Mouse (Mus musculus) B cell, adult 2 months (primary cell): ENCODE results near the gene Gm11213.

Experiments used
- DNase-seq, 2 experiments: peaks; one replicate each; pipeline ENCODE4 v3.0.0; 2022

Gm11213 gene

DNA sequence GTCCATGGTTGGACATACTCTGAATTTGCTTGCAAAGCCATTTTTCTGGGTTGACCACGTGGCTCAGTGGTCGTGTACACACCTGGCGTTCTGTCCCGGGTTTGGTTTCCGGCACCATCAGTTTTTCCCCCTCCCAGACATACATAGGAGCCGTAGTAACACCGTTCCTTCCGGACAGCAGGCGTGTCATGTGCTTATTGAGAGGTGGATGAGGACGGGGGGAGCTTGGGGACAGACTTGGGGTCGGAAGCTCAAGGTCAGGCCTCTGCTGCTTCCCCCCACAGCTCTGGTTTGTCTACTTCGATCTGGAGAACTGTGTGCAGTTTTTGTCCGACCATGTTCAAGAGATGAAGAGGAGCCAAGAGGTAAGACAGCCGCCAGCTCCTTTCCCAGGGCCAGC, 25.4 kb downstream of the Gm11213 start:
- no peak for DNase-seq

DNA sequence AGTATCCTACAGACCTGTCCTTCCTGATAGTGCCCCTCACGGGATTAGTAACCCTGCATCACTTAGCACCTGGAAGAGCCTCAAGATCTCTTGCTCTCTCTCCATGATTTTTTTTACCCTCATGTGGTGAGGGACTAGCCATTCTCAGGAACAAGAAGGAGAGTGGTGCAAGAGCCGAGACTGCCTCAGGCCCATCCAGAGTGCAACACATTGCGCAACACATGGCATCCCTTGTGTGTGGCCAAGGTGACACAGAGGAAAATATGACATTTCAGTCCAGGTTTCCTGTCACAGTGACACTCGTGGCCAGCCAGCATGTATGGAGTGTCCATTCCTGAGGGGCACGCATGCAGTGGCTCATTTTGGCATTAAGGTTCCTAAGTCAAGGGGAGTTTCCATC, 32.4 kb downstream of the Gm11213 start:
- DNase-seq, result no peak

DNA sequence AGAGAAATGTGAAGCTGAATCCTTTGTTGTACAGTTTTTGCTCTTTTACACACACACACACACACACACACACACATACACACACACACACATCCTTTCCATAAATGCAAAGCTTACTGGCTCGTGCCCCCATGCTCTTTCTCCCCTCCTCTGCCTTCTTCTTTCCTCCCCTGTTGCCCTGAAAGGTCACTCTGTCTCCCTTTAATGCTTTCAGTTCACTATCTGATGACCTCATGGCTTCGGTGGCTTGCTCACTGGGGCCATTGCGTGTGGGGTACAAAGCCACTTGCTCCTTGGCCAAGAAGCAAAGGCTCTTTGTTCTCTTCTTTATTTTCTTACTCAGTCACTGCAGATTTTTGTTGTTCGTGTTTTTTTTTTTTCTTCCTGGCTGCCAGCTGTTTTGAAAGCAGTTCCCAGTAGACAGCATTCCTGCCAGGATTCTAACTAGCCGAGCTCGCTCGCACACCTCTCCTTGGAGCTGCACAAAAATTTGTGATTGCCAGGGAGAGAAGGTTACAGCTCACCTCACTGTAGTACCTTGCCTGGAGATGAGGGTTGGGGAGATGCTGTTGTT, 34.8 kb downstream of the Gm11213 start:
- DNase-seq, result no peak

DNA sequence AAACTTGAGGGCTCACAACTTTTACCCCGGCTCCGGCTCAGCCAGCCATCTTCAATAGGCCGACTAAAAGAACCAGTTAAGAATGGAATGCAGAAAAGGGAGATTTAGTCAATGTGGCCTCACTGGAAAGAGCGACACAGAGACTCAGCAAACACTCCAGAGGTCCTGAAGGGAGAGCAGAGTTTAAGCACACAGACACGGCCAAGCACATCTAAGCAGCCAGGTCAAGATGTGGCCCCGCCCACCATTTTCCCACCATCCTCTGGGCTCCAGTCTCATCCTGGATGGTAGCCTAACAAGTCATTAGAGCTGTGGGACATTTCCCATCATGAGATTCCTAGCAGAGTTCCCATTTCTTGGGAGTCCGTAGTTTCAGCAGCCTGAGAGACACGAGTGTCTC, 35.7 kb downstream of the Gm11213 start:
- DNase-seq, result no peak

DNA sequence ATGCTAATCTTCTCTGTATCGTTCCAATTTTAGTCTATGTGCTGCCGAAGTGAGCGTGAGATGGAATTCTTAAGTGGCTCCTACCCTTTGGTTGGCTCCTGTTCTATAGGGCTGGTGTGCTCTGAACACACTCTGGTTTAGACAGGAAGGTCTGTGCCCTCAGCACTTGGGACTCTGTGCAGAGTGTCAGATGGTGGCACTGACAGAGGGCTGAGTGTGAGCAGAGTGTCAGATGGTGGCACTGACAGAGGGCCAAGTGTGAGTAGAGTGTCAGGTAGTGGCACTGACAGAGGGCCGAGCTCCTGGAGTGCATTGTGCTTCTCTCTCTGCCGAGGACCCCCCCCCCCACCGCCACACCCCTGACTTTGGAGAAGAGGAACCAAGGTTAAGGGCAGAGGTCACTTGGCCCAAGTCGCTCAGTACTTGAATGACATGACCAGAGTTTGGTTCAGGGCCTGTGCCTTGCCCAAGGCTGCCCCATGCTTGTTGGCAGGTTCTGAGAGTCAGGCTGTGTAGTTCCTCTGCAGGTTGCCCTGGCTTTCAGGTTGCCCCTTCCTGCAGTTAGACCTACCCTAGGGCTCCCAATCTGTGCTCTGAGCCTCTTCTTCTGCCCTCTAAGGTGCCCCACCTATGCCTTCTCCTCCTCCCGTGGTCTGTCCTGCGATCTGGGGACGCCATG, 37.2 kb downstream of the Gm11213 start:
- DNase-seq, result no peak

DNA sequence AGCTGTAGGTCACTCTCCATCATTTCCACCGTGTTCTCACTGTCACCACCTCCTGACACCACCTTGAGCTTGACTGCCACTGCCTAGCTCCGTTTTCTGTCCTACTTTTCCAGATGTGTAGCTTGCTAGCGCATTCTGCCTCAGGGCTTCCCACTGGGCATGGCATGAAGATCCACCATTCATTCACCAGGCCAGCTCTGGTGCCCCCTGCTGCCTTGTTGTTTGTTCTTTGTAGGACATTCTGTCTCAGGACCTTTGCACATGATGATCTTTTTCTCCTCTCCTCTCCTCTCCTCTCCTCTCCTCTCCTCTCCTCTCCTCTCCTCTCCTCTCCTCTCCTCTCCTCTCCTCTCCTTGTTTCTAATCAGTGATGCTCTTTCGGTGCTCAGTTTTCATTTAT, 42.3 kb downstream of the Gm11213 start:
- DNase-seq, result peak in 1 of 2 experiments; percentile 26

DNA sequence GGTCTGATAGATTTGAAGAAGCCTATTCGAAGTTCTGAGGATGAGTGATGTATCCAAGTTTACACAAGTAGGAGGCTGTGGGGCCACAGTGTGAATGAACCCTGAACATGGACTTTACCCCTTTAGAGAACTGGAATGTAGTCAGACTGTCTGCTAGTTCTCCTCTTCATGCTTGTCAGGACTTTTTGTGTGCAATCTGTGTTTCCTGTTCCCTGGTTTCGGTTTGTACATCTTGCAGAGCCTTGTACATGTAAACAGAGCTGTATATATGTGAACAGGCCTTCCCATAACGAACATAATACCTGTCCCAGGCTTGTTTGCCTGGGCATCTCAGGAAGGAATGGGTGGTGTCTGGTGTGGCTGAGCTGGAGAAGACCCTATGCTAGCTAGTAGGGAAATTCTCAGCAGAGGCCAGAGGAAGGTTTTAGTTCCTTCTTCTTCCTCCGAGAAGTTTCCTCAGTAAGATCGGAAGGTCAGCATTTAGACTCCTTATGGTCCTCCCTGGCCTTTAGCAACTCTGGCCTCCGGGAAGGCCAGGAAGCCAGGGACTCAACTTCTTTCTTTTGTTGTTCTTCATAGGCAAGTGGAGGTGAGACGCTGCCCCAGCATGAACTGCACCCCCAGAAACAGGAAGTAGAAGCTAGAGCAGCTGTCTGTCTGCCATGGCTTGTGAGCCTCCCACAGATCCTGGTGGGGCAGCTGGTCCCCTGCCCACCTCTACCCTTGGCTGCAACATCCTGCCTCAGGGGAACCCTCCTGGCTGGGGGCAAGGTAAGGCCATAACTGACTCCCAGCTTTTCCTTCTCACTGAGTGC, 43.0 kb downstream of the Gm11213 start:
- DNase-seq, result peak; percentile 64 to 67

DNA sequence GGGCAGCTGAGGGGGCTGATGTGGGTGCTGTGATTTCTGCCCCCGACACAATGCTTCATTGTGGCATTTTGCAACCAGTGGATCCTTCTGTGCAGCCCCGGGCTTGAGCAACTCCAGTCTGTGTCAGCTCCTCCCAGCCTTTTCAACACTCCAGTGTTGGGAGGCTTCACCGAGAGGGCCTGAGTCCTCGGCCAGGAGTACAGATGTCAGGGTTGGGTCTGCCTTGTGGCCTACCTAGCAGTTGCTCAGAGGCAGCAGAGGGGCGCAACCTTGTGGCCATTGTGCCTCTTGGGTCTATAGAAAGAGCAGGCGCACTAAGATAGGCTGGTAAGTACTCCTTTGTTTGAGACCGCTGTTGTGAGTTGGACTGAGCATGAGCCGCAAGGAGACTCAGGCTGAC, 45.0 kb downstream of the Gm11213 start:
- peak; percentile 15 to 17 for DNase-seq

DNA sequence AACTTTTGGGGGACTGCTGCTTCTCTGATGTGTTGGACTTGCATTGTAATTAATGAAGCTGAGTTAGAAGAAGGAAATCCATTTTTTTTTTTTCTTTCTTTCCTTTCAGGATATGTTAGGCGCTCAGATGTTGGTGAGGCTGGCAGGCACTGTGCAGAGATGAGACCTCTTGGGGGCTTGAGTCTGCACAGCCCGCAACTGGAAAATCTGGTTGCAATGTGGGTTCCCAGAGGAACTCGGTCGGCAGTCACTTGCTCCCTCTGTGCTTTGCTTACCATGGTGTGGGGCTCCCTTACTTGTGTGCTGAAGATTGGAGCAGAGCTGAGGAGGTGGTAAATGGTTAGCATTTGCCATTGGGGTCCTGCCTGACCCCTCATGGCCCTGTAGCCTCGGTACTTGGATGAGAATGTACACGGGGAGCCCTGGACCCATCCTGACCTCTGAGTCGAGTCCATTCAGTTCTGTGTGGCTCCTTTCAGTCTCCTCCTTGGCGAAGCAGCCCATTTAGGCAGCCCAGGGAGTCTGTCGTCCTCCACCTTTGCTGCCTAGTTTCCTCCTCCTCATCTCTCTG, 45.8 kb downstream of the Gm11213 start:
- DNase-seq, result peak; percentile 13 to 14

DNA sequence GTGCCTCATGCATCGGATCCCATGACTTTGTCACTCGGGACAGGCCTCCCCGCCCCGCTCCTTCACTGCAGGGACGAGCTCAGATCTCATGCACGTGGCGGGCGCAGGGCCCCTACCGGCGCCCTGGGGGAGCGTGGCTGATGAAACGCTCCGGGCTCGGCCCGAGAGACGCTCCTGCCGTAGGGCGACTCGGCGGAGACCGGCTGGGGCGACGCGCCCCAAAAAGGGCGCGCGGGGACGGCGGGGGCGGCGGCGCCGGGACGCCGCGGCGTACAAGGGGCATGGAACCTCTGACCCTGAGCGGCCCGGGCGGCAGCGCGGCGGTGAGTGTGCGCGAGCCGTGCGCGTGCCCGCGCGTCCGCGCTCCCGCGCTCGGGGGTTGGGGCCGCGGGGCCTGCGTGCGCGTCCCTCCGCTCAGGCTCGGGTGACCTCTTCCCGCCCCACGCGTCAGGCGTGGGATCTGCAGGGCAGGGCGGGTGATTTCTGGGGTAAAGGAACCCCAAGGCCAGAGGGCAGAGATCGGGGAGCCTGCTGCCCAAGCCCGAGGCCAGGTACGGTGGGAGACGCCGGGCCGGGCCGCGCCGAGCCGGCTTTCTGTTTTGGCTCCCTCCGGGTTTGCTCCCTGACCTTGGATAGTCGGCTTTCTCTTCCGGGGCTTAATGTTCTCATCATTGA, 46.5 kb downstream of the Gm11213 start, which contains the start of gene Tmem268:
TSS of gene Tmem268 (plus strand) at position 375 of the 675 bp plus-strand sequence.
- DNase-seq, result peak; percentile 80 to 87

DNA sequence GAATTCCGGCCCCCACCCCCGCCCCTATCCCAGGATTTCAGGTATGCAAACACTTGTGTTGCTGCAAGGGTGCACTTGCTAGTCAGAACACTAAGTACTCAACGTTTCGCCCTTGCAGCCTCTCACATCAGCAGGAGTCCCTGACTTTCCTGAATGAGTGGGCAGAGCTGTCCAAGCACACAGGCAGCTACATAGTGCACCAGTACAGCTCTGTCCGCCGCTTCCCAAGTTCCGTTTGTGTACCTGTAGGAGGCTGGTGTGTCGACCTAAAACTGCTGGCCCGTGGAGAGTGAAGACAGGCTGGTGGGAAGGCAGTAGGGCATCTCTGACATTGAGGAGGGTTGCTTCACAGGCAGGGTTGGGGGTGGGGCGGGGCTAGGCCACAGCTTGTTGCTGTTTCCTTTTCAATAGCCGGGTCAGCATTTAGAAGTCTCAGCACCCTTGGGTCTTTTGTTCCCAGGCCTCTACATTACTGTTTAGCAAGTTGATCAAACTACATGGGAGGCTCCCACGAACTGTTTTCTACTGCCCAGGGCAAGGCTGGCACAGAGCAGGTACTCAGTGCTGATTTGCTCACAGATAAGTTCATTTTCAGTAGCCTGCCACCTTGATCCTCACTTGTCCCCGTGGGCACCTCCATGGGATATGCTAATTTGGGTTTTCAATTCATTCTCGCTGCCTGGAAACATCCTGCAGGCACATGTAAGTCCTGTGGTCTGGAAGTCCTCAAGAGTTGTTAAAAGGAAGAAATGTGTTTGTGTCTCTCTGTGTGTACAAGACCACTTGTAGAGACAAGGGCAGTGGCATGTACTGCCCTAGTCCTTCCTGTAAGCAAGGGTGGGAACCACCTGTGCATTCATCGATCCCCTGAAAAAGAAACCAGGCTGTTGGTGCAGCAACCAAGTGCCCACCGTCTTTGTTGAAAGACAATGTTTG, 47.7 kb downstream of the Gm11213 start:
- DNase-seq, result peak; percentile 10 to 17

DNA sequence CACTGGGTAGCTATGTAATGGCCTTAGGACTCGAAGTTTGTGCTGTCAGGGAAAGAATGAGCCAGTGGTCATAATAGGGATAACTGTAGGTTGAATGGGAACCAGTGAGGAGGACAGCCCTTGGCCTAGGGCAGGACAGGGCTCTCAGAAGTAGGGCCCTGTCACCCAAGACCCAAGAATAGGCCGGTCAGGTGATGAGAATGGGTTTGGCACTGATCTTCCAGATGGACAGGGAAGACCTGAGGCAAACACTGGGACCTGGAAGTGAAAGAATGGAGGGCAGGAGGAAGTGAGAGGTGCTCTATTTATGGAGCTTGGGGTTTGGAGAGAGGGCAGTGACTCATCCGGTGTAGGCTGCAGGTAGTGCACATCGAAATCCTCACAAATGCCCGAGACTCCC, 48.4 kb downstream of the Gm11213 start:
- no peak for DNase-seq

DNA sequence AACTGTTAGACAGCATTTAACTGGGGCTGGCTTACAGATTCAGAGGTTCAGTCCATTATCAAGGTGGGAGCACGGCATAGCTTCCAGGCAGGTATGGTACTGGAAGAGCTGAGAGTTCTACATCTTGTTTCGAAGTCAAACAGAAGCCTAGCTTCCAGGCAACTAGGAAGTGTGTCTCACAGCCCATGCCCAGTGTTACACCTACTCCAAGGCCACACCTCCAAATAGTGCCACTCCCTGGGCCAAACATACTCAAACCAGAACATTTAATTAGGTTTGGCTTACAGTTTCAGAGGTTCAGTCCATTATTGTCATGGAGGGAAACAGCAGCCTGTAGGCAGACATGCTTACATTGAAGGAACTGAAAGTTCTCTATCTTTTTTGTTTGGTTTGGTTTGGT, 50.0 kb downstream of the Gm11213 start:
- DNase-seq, result no peak

DNA sequence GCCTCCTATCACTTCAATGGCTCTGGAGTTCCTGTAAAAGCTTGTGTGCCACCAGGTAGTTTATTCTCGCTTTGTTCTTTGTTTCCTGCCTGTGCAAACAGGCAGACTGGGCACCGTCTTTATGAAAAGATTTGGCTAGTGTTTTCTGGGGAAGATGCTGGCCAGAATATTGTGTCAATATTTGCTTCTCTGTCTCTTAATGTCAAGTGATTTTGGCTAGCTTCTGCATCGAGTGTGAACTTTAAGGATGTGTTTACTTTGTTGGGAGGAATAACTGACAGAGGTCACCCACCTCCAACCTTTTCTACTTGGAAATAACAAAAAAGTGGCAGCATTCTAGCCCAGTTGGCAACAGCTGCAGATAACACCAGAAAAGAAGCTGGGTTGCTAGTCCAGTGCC, 50.4 kb downstream of the Gm11213 start:
- DNase-seq, result no peak

DNA sequence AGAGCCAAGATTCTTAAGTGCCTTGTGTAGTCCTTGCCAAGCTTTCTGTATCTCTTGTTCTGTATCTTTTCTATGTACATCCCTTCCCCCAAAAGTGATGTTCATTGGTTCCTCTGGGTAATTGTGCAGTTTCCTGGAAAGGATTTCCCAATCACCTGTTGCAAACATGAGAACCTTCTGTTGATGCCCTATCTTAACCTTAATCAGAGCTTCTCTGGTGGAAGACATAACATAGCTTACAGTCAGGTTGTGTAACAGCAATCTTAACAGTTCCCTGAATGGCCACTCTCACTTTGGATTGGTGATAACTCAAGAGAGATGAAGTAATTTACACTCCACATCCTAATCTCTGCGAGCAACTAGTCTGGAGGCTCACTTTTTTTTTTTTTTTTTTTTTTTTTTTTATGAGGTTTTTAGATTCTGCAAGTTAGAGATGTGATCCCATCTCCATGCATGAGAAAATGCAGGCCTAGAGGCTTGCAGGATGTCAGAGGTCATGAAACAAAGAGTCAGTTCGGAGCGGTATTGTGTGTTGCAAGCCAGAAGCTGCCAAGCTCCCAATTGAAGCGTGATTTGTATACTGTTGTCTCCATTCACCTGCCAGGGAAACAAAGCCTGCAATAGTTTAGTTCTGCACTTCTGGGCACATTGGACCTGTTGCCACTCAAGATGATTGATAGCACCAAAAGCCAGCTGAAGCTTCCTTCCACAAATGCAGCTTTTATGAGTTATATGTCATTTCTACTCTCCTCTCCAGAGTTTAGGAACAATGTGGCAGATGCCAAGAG, 51.1 kb downstream of the Gm11213 start:
- DNase-seq, result no peak

DNA sequence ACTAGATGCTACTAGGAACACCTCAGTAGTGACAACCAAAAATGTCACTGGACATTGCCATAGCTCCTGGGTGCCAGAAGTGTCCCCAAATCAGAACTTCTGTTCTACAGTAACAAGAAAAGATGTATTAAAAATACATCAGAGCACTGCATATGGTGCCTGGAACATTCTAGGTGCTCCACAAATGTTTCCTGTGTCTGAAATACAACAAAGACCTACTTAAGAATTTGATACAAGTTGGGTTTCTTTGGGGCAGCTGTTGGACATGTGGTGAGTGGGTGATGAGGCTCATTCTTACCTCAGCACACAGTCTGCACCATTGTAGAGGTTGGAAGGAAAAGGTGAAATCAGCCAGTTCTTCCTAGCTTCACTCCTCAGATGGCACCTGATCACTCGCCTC, 52.2 kb downstream of the Gm11213 start:
- DNase-seq, result no peak

DNA sequence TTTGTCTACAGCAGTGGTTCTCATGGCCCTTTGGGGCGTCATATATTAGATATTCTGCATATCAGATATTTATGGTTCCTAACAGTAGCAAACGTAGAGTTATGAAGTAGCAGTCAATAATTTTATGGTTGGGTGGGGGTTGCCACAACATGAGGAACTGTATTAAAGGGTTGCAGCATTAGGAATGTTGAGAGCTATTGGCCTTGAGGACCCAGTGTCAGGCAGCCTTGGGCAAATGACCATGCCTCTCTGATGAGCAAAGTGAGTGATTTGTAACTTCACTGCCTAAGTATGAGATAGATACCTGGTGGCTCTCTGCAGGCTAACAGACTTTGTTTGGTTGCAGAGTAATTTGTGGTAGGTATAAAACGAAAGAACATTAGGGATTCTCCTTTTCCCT, 54.2 kb downstream of the Gm11213 start:
- DNase-seq, result no peak

DNA sequence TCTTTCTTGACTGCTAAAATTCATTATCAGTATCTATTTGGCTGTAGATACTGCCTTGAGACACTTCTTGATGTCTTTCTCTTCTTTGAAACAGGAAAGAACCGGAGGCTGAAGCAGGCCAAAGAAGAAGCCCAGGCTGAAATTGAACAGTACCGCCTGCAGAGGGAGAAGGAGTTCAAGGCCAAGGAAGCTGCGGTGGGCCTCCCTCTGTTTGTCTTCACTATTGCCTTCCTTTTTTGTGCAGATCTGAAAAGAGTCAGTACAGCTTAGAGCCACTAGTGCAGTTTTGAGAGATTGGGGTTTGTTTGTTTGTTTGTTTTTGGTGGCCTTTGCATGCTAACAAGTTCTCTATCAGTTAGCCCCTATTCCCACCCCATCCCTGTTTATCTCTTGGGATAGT, 56.6 kb downstream of the Gm11213 start:
- DNase-seq, result no peak

DNA sequence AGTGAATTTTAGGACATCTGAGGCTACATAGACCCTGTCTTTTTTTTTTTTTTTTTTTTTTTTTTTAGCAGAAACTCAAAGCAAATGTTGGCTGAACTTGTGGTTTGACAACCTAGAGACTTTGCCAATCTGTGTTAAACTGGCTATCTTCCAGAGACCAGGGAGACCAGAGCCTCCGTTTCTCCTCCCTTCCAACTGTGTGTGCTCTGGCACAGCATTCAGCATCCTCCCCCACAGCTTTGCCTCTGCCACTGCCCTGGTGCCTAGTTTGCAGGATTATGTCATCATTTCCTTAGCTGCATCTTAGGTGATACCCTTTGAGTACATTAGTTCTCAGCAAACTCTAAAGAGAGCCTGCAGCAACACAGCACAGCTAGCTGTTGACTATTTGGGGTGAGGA, 57.3 kb downstream of the Gm11213 start:
- DNase-seq, result no peak
